Mouse (Mus musculus) kidney, embryonic 16.5 days (tissue): ENCODE data around the gene Impdh1. TPM values are rescaled to one million over a fixed set of nuclear protein-coding genes. Genes with fewer than 3 reads are reported as not detected.
"Not testable (repeated sequence)": the region's sequence is repeated elsewhere in the genome, so short reads cannot be mapped to it uniquely, and the experiment has no call there.

Experiments used
- ATAC-seq: fragments of 200-750 bp; cut with Nextera tagmentation; 2 replicates; pipeline ENCODE4 v1.8.0; 2017; ENCODE audit warnings: moderate TSS enrichment; ENCODE audit not compliant: low FRiP score, low TSS enrichment
- H3K27ac ChIP-seq: fragments of 300-500 bp; sonication (generic); 2 replicates; pipeline ENCODE4 v1.5.1; 2014; ENCODE audit warnings: low read length
- H3K27me3 ChIP-seq: fragments of 300-500 bp; sonication (generic); 2 replicates; pipeline ENCODE4 v1.6.1; 2014; ENCODE audit warnings: low read length, control low read depth, mixed read lengths; ENCODE audit not compliant: insufficient read depth
- H3K36me3 ChIP-seq: fragments of 300-500 bp; sonication (generic); 2 replicates; pipeline ENCODE4 v1.6.1; 2014; ENCODE audit warnings: low read length, control low read depth, mixed read lengths; ENCODE audit not compliant: insufficient read depth
- H3K4me1 ChIP-seq: fragments of 300-500 bp; sonication (generic); 2 replicates; pipeline ENCODE4 v1.6.1; 2014; ENCODE audit warnings: low read length, control low read depth, mixed read lengths; ENCODE audit not compliant: insufficient read depth
- H3K4me2 ChIP-seq: fragments of 300-500 bp; sonication (generic); replicated peaks from 2 replicates; pipeline ENCODE4 v1.6.1; 2014; ENCODE audit warnings: low read depth, low read length
- H3K4me3 ChIP-seq: fragments of 300-500 bp; sonication (generic); 2 replicates; pipeline ENCODE4 v1.5.1; 2014; ENCODE audit warnings: mild to moderate bottlenecking, low read length
- H3K9ac ChIP-seq: fragments of 300-500 bp; sonication (generic); replicated peaks from 2 replicates; pipeline ENCODE4 v1.6.1; 2014; ENCODE audit warnings: low read length
- H3K9me3 ChIP-seq: fragments of 300-500 bp; sonication (generic); 2 replicates; pipeline ENCODE4 v1.6.1; 2016; ENCODE audit warnings: low read length, control low read depth
- WGBS: fragments of 180-500 bp; shearing (Covaris S2); extraction: QIAGEN DNeasy Blood & Tissue Kit; methylation state at CpG from one replicate; pipeline ENCODE4 v1.1.7; 2014; 5-methylcytosine and 5-hydroxymethylcytosine counted together
- polyA plus RNA-seq: library from polyadenylated mRNA; unstranded; fragments of >200 nt; fragmentation: Nextera tagmentation; extraction: Ambion mirVana; gene quantifications from 2 replicates; pipeline ENCODE4 v1.2.1, GENCODE M21; 2015

The Impdh1 gene
- polyA plus RNA-seq, 1 experiment from 2014 or later: 49.1 TPM

GRCm38 (mm10) chr6:29242265-29242664, 26.1 kb upstream of the Impdh1 start:
- H3K4me3 ChIP-seq: no peak overlapping the region
- no peak overlapping the region for H3K4me2 ChIP-seq
- ATAC-seq: no peak
- no peak overlapping the region for H3K27ac ChIP-seq
- H3K9ac ChIP-seq: no peak overlapping the region
- whole genome bisulfite sequencing: 81% methylated on average over 1 of the region's 1 CpGs
- H3K4me1 ChIP-seq: no peaks in the 10 kb centered on the region
- H3K9me3 ChIP-seq: no peaks in the 10 kb centered on the region
- H3K27me3 ChIP-seq: no peaks in the 10 kb centered on the region
- no peaks in the 10 kb centered on the region for H3K36me3 ChIP-seq

- Histone ChIP-seq H3K9me3 (no peaks in the 10 kb centered on the region), H3K27ac (no peak overlapping the region), H3K4me2 (no peak overlapping the region), H3K9ac (no peak overlapping the region), H3K4me3 (no peak overlapping the region), H3K27me3 (no peaks in the 10 kb centered on the region), H3K4me1 (no peaks in the 10 kb centered on the region), H3K36me3 (no peaks in the 10 kb centered on the region)
- WGBS: 71% methylated on average over 2 of the region's 2 CpGs
- no peak for ATAC-seq
Measured at GRCm38 (mm10) chr6:29241697-29242096, 25.5 kb upstream of the Impdh1 start.

- Histone ChIP-seq H3K4me1 (no peaks in the 10 kb centered on the region), H3K36me3 (no peaks in the 10 kb centered on the region), H3K9ac (no peak overlapping the region), H3K4me2 (no peak overlapping the region), H3K27ac (no peak overlapping the region), H3K9me3 (no peaks in the 10 kb centered on the region), H3K27me3 (no peaks in the 10 kb centered on the region), H3K4me3 (no peak overlapping the region)
- 60% methylated on average over 2 of the region's 2 CpGs for WGBS
- 0 out of 2 replicates have a peak, but pooled peaks have one; percentile 42 for ATAC-seq
Measured at GRCm38 (mm10) chr6:29240806-29241205, 24.6 kb upstream of the Impdh1 start.

DNA sequence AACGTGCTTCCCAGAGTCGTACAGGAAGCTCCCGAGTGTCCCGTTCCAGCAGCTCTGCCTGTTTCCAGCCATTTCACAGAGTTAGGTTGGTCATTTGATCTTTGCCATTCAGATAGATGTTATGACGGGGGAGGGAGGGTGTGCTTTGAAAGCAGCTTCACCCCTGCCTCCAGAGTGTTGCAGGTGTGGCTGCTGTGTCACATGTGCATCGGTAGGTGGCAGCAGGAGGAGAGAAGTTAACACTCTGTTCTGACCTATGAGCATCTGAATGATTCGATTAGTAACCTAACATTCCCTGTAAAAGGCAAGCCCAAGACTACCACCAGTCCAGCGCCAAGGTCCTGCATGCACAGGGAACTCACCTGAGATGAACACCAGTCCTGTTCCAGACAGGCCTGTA, 18.1 kb upstream of the Impdh1 start:
- no peak overlapping the region for H3K9ac ChIP-seq
- H3K27me3 ChIP-seq: no peaks in the 10 kb centered on the region
- H3K9me3 ChIP-seq: no peaks in the 10 kb centered on the region
- no peaks in the 10 kb centered on the region for H3K4me1 ChIP-seq
- WGBS: 37% methylated on average over 8 of the region's 8 CpGs
- no peak overlapping the region for H3K4me2 ChIP-seq
- peak; percentile 61; the same call in 1 of the 2 replicates for ATAC-seq
- no peaks in the 10 kb centered on the region for H3K36me3 ChIP-seq
- no peak overlapping the region for H3K4me3 ChIP-seq
- no peak overlapping the region for H3K27ac ChIP-seq

GRCm38 (mm10) chr6:29233710-29234109, 17.5 kb upstream of the Impdh1 start:
- ATAC-seq: no peak
- H3K4me2 ChIP-seq: no peak overlapping the region
- no peak overlapping the region for H3K4me3 ChIP-seq
- H3K9me3 ChIP-seq: no peaks in the 10 kb centered on the region
- no peak overlapping the region for H3K27ac ChIP-seq
- H3K27me3 ChIP-seq: no peaks in the 10 kb centered on the region
- H3K36me3 ChIP-seq: no peaks in the 10 kb centered on the region
- no peaks in the 10 kb centered on the region for H3K4me1 ChIP-seq
- no peak overlapping the region for H3K9ac ChIP-seq
- whole genome bisulfite sequencing: 85% methylated on average over 3 of the region's 3 CpGs

DNA sequence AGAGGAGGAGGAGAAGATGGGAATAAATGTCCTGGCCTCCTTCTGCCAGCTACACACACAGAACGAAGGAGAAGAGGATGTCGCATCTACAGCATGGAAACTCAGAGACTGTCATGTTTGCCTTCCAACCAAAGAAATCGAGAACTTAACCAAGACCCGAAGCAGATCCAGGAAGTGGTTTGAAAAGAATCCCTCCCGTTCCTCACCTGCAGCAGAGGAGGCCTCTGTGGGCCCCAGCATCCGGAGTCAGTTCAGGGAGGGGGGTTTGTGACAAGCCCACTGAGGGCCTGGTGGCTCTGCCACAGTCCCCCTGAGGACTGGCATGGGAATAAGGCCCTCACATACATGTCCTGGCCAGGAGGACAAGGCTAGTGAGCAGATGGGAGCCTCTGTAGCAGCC, 16.2 kb upstream of the Impdh1 start:
- no peaks in the 10 kb centered on the region for H3K9me3 ChIP-seq
- no peak overlapping the region for H3K27ac ChIP-seq
- H3K4me2 ChIP-seq: no peak overlapping the region
- no peak for ATAC-seq
- no peak overlapping the region for H3K4me3 ChIP-seq
- WGBS: 60% methylated on average over 6 of the region's 6 CpGs
- no peaks in the 10 kb centered on the region for H3K27me3 ChIP-seq
- H3K4me1 ChIP-seq: no peaks in the 10 kb centered on the region
- 0 out of 2 replicates have a peak overlapping the region, but pooled peaks have one; percentile 22 for H3K9ac ChIP-seq
- no peaks in the 10 kb centered on the region for H3K36me3 ChIP-seq

DNA sequence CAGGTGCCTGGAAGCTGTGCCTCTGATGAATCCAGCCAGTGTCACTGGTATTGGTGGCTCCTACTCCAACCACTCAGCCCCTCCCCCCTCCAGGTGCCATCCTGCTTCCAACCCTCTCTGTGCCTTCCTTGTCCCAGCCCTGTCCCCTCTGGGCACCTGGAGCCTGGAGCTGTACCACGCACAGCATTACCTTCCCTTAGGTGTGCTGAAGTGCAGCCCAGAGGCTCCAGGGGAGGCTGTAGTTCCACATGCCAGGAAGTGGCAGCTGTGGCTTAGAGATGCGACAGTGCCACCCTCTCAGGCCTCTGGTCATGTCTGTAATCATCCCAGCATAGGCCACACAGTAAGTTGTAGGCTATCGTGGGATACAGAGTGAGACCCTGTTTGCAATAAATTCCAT, 15.6 kb upstream of the Impdh1 start:
- Histone ChIP-seq H3K4me2 (no peak overlapping the region), H3K4me3 (no peak overlapping the region), H3K36me3 (no peaks in the 10 kb centered on the region), H3K4me1 (no peaks in the 10 kb centered on the region), H3K27me3 (no peaks in the 10 kb centered on the region), H3K9ac (no peak overlapping the region), H3K27ac (no peak overlapping the region), H3K9me3 (no peaks in the 10 kb centered on the region)
- no peak for ATAC-seq
- 75% methylated on average over 3 of the region's 3 CpGs for WGBS

DNA sequence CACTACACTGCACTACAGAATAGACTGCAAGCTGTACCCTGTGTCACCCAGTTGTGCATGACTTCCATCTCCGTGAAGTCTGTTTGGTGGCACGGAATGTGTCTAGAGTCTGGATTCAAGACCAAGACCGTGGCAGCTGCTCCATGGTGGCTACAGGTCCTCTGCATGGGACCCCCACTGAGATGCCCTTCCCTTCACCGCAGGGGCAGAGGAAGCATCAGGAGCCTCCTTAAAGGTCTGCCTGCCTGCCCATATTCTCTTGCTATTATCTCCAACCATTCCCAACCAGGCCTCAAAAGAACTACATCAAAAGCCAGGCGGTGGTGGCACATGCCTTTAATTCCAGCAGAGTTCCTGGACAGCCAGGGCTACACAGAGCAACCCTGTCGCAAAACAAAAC, 14.2 kb upstream of the Impdh1 start:
- Histone ChIP-seq H3K9ac (no peak overlapping the region), H3K4me1 (no peaks in the 10 kb centered on the region), H3K9me3 (no peaks in the 10 kb centered on the region), H3K27ac (no peak overlapping the region), H3K4me2 (no peak overlapping the region), H3K4me3 (no peak overlapping the region), H3K27me3 (no peaks in the 10 kb centered on the region), H3K36me3 (no peaks in the 10 kb centered on the region)
- 82% methylated on average over 6 of the region's 6 CpGs for WGBS
- ATAC-seq: no peak

DNA sequence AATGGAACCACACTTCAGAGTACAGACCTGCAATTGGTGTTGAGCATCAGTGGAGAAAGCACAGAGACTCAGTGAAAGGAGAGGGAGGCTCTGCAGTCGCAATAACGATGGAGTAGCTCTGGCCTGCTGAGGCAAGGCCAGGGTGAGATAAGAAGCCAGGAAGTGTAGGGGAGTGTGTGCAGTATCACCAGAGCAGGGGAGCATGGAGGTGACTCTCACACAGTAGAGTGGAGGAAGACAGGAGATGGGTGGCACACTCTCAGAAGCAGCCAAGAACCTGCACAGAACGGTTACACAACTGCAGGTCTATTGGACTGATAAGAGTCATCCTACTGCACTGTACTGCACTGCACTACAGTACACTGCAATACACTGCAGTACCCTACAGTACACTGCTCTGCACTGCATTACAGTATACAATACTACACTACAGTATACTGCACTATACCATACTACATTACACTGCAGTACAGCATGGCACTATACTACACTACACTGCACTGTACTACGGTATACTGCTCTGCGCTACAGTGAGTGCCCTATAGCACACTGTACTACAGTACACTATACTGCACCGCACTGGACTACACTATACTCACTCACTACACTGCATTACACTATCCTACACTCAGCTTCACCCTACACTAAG, 13.2 kb upstream of the Impdh1 start:
- Histone ChIP-seq H3K4me2 (no peak overlapping the region), H3K36me3 (no peaks in the 10 kb centered on the region), H3K27me3 (no peaks in the 10 kb centered on the region), H3K4me3 (no peak overlapping the region), H3K9me3 (no peaks in the 10 kb centered on the region), H3K27ac (no peak overlapping the region), H3K9ac (no peak overlapping the region), H3K4me1 (no peaks in the 10 kb centered on the region)
- peak; percentile 46; the same call in 1 of the 2 replicates for ATAC-seq
- WGBS: 82% methylated on average over 6 of the region's 6 CpGs

- WGBS: 68% methylated on average over 3 of the region's 3 CpGs
- H3K4me2 ChIP-seq, ATAC-seq, H3K27ac ChIP-seq, H3K4me3 ChIP-seq, H3K9me3 ChIP-seq, H3K9ac ChIP-seq, H3K36me3 ChIP-seq, H3K27me3 ChIP-seq: not testable (repeated sequence)
- H3K4me1 ChIP-seq: peaks cover 20% of the 10 kb centered on the region
Measured at GRCm38 (mm10) chr6:29217717-29218116, 1.6 kb upstream of the Impdh1 start.
